Mouse (Mus musculus): Measurements from ENCODE around the gene 1700049E17Rik2.
"Not testable (repeated sequence)": the region's sequence is repeated elsewhere in the genome, so short reads cannot be mapped to it uniquely, and the experiment has no call there.

The 1700049E17Rik2 gene

DNA sequence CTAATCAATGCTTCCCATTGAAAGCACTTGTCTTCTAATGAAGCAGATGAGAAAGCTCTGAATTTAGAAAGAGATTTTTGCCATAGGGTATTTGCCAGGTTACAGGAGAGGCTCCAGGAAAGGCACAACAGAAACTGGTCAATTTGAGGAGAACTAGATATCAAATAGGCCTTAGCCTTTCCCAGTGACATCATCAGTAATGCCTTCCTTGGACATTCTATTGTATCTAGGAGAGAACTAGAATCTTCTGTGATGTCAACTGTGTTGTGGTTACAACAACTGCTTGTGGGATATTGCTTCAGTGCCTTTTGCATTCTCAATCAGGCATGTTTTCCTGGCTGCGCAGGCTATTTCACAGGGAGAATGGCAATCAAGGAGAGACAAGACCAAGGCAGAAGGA is at the start of gene 1700049E17Rik2:
Gene 1700049E17Rik2, plus strand, starts transcription at position 301 of the 400 bp plus-strand sequence.
- not testable (repeated sequence) for DNase-seq (ENCODE audit: low read depth, low spot score)

DNA sequence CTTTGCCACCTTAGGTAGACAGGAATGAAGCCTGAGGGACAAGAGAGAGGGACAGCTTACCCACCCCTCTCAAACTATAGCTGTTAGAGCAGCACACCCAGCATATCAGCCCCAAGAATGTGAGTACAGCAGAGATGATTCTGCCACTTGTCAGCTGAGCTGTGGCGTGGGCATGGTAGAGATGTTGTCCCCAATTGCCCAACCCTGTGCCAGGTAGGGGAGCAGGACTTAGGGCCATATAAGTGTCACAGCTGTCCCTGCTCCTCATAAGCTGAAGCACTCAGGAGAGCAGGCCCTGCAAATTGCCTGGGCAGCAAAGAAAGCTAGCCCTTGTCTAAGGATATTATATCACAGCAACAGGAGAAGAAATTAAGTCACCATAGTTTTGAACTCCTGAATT is 48.3 kb upstream of the 1700049E17Rik2 start:
- DNase-seq (ENCODE audit: low read depth, low spot score): not testable (repeated sequence)

DNA sequence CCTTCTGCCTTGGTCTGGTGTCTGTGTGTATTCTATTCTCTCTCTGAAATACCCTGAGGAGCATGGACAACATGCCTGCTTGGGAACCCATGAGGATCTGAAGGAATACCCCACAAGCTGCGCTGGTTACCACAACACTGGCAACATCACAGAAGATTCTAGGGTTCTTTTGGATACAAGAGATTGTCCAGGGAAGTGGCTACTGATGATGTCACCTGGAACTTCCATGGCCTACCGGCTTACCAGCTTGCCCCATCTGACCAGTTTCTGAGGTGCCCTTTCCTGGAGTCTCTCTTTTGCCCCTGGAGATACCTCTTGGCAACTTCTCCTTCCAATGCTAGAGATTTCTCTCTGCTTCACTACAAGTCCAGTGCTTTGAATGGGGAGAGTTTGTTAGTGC is 17.5 kb upstream of the 1700049E17Rik2 start, which contains the start of gene Gm7970:
Gene Gm7970, minus strand, starts transcription at position 101 of the 400 bp plus-strand sequence.
- not testable (repeated sequence) for DNase-seq (ENCODE audit: low read depth, low spot score)

DNA sequence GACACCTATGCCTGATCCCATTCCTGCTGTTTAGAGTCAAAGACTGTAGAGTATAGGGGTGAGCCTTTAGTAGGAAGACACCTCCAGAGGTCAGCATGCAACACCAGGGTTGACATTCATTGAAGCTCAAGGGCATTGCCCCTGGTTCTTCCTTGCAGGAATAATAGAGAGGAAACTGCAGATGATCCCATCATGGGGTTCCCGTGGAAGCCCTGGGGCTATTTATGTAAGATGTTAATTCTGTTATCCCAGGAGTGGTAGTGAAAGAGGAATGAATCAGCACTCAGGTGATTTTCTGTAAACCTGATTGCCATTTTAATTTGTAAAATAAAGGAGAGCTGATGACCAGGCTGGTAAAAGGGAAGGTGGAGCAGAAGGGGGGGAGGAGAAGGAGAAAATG is 13.3 kb downstream of the 1700049E17Rik2 start:
- not testable (repeated sequence) for DNase-seq (ENCODE audit: low read depth, low spot score)

DNA sequence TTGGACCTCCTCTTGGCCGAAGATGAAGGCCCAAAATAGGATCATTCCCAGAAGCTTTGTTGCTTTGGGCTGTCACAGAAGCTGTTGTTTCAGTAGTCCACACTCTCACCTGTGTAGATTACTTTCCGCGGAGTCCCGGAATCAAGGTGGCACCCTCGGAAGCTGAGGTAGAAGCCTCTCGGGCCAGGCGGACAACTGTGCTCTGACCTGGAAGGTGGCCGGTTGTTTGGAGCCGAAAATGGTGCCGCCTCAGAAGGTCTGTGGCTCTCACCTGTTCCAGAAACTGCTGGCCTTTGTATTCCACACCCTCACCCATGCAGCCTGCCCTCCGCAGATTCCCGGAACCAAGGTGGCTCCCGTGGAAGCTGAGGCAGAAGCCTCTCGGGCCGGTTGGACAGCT is 27.9 kb downstream of the 1700049E17Rik2 start:
- DNase-seq (ENCODE audit: low read depth, low spot score): not testable (repeated sequence)

DNA sequence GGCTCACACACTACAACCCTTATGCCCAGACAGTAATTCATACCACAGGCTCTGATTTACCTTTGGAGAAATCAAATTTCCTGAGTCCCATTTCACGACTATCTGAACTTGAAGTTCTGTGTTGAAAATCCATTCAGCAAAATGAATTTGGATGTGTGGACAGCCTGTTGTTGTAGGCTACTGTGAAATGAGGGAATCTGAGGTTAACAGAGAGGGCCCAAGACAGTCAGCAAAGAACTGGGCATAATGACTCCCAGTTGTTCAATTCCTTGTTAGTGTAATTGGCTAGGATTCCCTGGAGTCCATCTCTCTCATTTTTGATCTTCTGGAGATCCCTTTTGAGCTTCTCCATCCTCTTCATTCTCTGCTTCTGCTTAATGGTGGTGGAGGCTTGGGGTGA is 37.7 kb downstream of the 1700049E17Rik2 start:
- DNase-seq (ENCODE audit: low read depth, low spot score): not testable (repeated sequence)

DNA sequence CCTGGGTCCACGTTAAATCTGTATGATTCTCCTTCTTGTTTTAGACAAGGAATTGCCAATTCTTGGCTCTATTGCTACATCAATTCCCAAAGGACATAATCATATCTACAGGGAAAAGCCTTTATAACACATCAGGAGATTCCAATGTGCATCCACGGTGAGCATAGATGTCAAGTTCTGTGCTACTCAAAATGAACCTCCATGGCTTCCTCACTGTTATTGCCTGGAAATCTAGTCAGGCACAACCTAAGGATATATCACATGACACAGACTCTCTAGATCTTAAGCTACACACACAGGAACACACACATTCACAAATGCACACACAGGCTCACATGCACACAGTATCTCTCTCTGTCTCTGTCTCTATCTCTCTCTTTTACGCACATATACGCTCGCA is 49.5 kb downstream of the 1700049E17Rik2 start:
- not testable (repeated sequence) for DNase-seq (ENCODE audit: low read depth, low spot score)

DNA sequence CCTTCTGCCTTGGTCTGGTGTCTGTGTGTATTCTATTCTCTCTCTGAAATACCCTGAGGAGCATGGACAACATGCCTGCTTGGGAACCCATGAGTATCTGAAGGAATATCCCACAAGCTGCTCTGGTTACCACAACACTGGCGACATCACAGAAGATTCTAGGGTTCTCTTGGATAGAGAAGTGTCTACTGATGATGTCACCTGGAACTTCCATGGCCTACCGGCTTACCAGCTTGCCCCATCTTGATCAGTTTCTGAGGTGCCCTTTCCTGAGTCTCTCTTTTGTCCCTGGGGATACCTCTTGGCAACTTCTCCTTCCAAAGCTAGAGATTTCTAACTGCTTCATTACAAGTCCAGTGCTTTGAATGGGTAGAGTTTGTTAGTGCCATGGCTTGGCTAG is 51.5 kb downstream of the 1700049E17Rik2 start, which contains the start of gene Gm3072:
Gene Gm3072, minus strand, starts transcription at position 101 of the 400 bp plus-strand sequence.
- not testable (repeated sequence) for DNase-seq (ENCODE audit: low read depth, low spot score)

DNA sequence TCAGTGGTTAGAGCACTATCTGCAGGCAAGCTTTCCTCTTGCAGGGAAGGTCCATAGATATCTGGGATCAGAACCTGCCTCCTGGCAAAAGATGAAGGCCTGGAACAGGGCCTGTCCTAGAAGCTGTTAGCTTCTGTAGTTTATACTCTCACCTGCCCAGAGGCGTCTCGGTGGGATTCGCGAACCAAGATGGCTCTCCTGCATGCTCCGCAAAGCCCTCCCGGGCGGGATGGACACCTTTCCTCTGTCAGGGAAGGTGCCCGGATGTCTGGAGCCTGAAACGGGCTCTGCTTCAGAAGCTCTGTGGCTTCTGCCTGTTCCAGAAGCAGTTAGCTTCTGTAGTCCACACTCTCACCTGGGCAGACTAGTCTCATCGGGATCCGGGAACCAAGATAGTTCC is 57.1 kb downstream of the 1700049E17Rik2 start:
- DNase-seq (ENCODE audit: low read depth, low spot score): not testable (repeated sequence)

All from WW6 (cell line).